ENCODE assay signal across 7 mouse cellular contexts in genomic region chr3:103913451-103913961, GRCm38 (mm10). TPM values are rescaled to one million over a fixed set of nuclear protein-coding genes. Genes with fewer than 3 reads are reported as not detected.
A peak's percentile ranks its signal among the peaks of the same experiment; 100 is the strongest.
DNase-seq lines count a peak whose midpoint lies in the region; ATAC-seq and TF ChIP-seq lines count a peak whose summit lies in the region.

No protein-coding gene starts in this region.

- no peaks in the 10 kb centered on the region for H3K9me3 ChIP-seq in heart, embryonic 16.5 days (replicated peaks; ENCODE audit: control insufficient read depth, low read length)
- no peaks in the 10 kb centered on the region for H3K9me3 ChIP-seq in limb, embryonic 14.5 days (ENCODE audit: control insufficient read depth, low read length)

- H3K36me3 ChIP-seq in testis, adult 2 months (ENCODE audit: control insufficient read depth, insufficient read depth, low read length): peaks cover 7% of the 10 kb centered on the region
- H3K36me3 ChIP-seq in heart, embryonic 16.5 days (ENCODE audit: control insufficient read depth, insufficient read depth): no peaks in the 10 kb centered on the region
- H3K36me3 ChIP-seq in limb, embryonic 14.5 days (ENCODE audit: control insufficient read depth, insufficient read depth, low read length): no peaks in the 10 kb centered on the region

- TF ChIP-seq POLR2A in testis, adult 2 months (IDR thresholded peaks at IDR 0.05; ENCODE audit: control insufficient read depth, low read depth, low read length): no peak
- no peak for TF ChIP-seq POLR2A in limb, embryonic 14.5 days (IDR thresholded peaks at IDR 0.05; ENCODE audit: borderline replicate concordance, extremely low read depth, insufficient read depth, insufficient read length)

- H3K4me2 ChIP-seq in heart, embryonic 16.5 days (ENCODE audit: low read depth, low read length): peak overlapping the region; percentile 80
- peak overlapping the region; percentile 75 for H3K4me2 ChIP-seq in limb, embryonic 14.5 days (replicated peaks; ENCODE audit: low read depth, low read length, severe bottlenecking)

- H3K27me3 ChIP-seq in testis, adult 2 months (ENCODE audit: control insufficient read depth, insufficient read depth, low read length): no peaks in the 10 kb centered on the region
- no peaks in the 10 kb centered on the region for H3K27me3 ChIP-seq in heart, embryonic 16.5 days (ENCODE audit: control insufficient read depth, insufficient read depth, low read length)
- H3K27me3 ChIP-seq in limb, embryonic 14.5 days (ENCODE audit: control insufficient read depth, insufficient read depth, low read length): no peaks in the 10 kb centered on the region

- peak overlapping the region; percentile 100 for H3K4me3 ChIP-seq in testis, adult 2 months (ENCODE audit: control insufficient read depth, low read depth, low read length)
- H3K4me3 ChIP-seq in heart, embryonic 16.5 days (ENCODE audit: low read length): peak overlapping the region; percentile 85
- H3K4me3 ChIP-seq in limb, embryonic 14.5 days (replicated peaks; ENCODE audit: low read length): peak overlapping the region; percentile 97

- H3K27ac ChIP-seq in testis, adult 2 months (ENCODE audit: control insufficient read depth, insufficient read depth, low read depth, low read length): peak overlapping the region; percentile 97
- peak overlapping the region; percentile 94 for H3K27ac ChIP-seq in heart, embryonic 16.5 days (ENCODE audit: low read length)
- peak overlapping the region; percentile 84 for H3K27ac ChIP-seq in limb, embryonic 14.5 days (replicated peaks; ENCODE audit: low read depth, low read length)

- peak overlapping the region; percentile 75 for H3K9ac ChIP-seq in heart, embryonic 16.5 days (ENCODE audit: low read length)
- peak overlapping the region; percentile 55 for H3K9ac ChIP-seq in limb, embryonic 14.5 days (ENCODE audit: low read depth, low read length, severe bottlenecking)

- ATAC-seq in heart, embryonic 16.5 days (replicated peaks; ENCODE audit: extremely low read depth, insufficient read depth, low FRiP score): no peak
- no peak for ATAC-seq in limb, embryonic 14.5 days (ENCODE audit: low FRiP score, low read depth)
- ATAC-seq in monocyte, adult 5-6 weeks (replicated peaks; ENCODE audit: insufficient number of reproducible peaks, low FRiP score, low TSS enrichment, poor library complexity, severe bottlenecking): 0 out of 2 replicates have a peak, but pooled peaks have one; percentile 28

- 6% methylated on average over 11 of the region's 11 CpGs for WGBS in heart, embryonic 16.5 days
- 6% methylated on average over 11 of the region's 11 CpGs for WGBS in limb, embryonic 14.5 days

- TF ChIP-seq CTCF in testis, adult 2 months (IDR thresholded peaks at IDR 0.05; ENCODE audit: control insufficient read depth, insufficient read depth, insufficient replicate concordance, low read depth, low read length): no peak

- H3K4me1 ChIP-seq in testis, adult 2 months (ENCODE audit: control insufficient read depth, insufficient read depth, low read length): no peaks in the 10 kb centered on the region
- H3K4me1 ChIP-seq in heart, embryonic 16.5 days (ENCODE audit: control insufficient read depth, insufficient read depth, low read length): peaks cover 11% of the 10 kb centered on the region
- H3K4me1 ChIP-seq in limb, embryonic 14.5 days (ENCODE audit: control insufficient read depth, insufficient read depth, low read length): peaks cover 11% of the 10 kb centered on the region

- DNase-seq in testis, postnatal 10 days (ENCODE audit: low spot score): no peak
- peak; percentile 66 for DNase-seq in c-Kit-positive CD71-positive TER-119-positive erythroid progenitor cells, embryonic 14.5 days (ENCODE audit: low spot score)
- DNase-seq in limb, embryonic 14.5 days (ENCODE audit: low spot score): peak; percentile 31
- no peak for DNase-seq in layer of hippocampus, adult 18-20 months (ENCODE audit: low spot score in 2 of 2)

RNA-seq across cellular contexts. Expression of gene Rsbn1, which starts 0.4 kb away (rescaled TPM):
- 22.1 TPM in 2 replicates for polyA plus RNA-seq in testis, adult 2 months (2012; rRNA removed)
- polyA plus RNA-seq in heart, embryonic 16.5 days (2015; fragmentation: Nextera tagmentation; extraction: Ambion mirVana): 5.6 and 5.8 TPM in 2 replicates
- polyA plus RNA-seq in limb, embryonic 14.5 days (2012; rRNA removed): 11.0 and 11.4 TPM in 2 replicates
- 12.2 and 15.2 TPM in 2 replicates for polyA plus RNA-seq in limb, embryonic 14.5 days (2014; fragmentation: Nextera tagmentation; extraction: Ambion mirVana)
- 39.6 to 51.5 TPM (median 41.7 TPM) in 3 replicates for total RNA-seq in monocyte, adult 5-6 weeks (2017)
- 10 to 100 TPM; 22.1 to 25.9 TPM for total RNA-seq in layer of hippocampus, adult 18-20 months (2021)

RNA-seq across cellular contexts. Expression of gene Ptpn22, which starts 53.9 kb away (rescaled TPM):
- 0.77 and 2.7 TPM in 2 replicates for polyA plus RNA-seq in testis, adult 2 months (2012; rRNA removed)
- polyA plus RNA-seq in heart, embryonic 16.5 days (2015; fragmentation: Nextera tagmentation; extraction: Ambion mirVana): 3.3 and 6.7 TPM in 2 replicates
- polyA plus RNA-seq in limb, embryonic 14.5 days (2012; rRNA removed): 0.47 and 0.99 TPM in 2 replicates
- 0.94 and 1.1 TPM in 2 replicates for polyA plus RNA-seq in limb, embryonic 14.5 days (2014; fragmentation: Nextera tagmentation; extraction: Ambion mirVana)
- total RNA-seq in monocyte, adult 5-6 weeks (2017): 145 to 249 TPM (median 169 TPM) in 3 replicates
- total RNA-seq in layer of hippocampus, adult 18-20 months (2021): under 1 TPM; 0.68 to 0.89 TPM

RNA-seq across cellular contexts. Expression of gene Phtf1, which starts 54.4 kb away (rescaled TPM):
- polyA plus RNA-seq in testis, adult 2 months (2012; rRNA removed): 21.6 and 24.2 TPM in 2 replicates
- 14.7 and 15.3 TPM in 2 replicates for polyA plus RNA-seq in heart, embryonic 16.5 days (2015; fragmentation: Nextera tagmentation; extraction: Ambion mirVana)
- polyA plus RNA-seq in limb, embryonic 14.5 days (2012; rRNA removed): 22.5 and 24.5 TPM in 2 replicates
- 41.1 and 48.1 TPM in 2 replicates for polyA plus RNA-seq in limb, embryonic 14.5 days (2014; fragmentation: Nextera tagmentation; extraction: Ambion mirVana)
- 10.3 to 33.4 TPM (median 19.3 TPM) in 3 replicates for total RNA-seq in monocyte, adult 5-6 weeks (2017)
- 10 to 100 TPM; 42.4 to 43.7 TPM for total RNA-seq in layer of hippocampus, adult 18-20 months (2021)

Comparison
In these comparisons a context has a peak if more than half of its experiments do, and no peak if none do; other contexts are left out.
1. DNase-seq: peak in c-Kit-positive CD71-positive TER-119-positive erythroid progenitor cells, embryonic 14.5 days (single experiment) and limb, embryonic 14.5 days (single experiment); none in testis, postnatal 10 days (single experiment) and layer of hippocampus, adult 18-20 months (0 of 2).
2. Peak in every context shown above with its lines, with median percentiles within 50 percentile points of each other: H3K27ac ChIP-seq and H3K4me3 ChIP-seq.